Mouse (Mus musculus): Measurements from ENCODE around the gene Stk19.
A peak's percentile ranks its signal among the peaks of the same experiment; 100 is the strongest.

Gene Stk19

GRCm38 (mm10) chr17:34836856-34837221 is at the start of gene Stk19, which contains the start of gene Dxo:
TSS of gene Stk19 (minus strand) at chr17:34836945.
TSS of gene Dxo (plus strand) at chr17:34837019.
- no peaks in the 10 kb centered on the region for H3K9me3 ChIP-seq (ENCODE audit: low read length)
- H3K4me3 ChIP-seq (replicated peaks; ENCODE audit: low read length) = peak within 1 kb of the TSS; percentile 94
- TF ChIP-seq CTCF (conservative IDR thresholded peaks at IDR 0.05; ENCODE audit: low read length) = no peak
- TF ChIP-seq NANOG (IDR thresholded peaks at IDR 0.05; ENCODE audit: borderline replicate concordance, low read length) = no peak
- no peak for TF ChIP-seq POU5F1 (IDR thresholded peaks at IDR 0.05; ENCODE audit: borderline replicate concordance, low read length)
- H3K27me3 ChIP-seq (ENCODE audit: insufficient read depth, low read length) = no peaks in the 10 kb centered on the region
- H3K36me3 ChIP-seq (ENCODE audit: insufficient read depth, low read length) = peaks cover 69% of the 10 kb centered on the region
- peaks cover 45% of the 10 kb centered on the region for H3K4me1 ChIP-seq (replicated peaks; ENCODE audit: low read depth, low read length)

GRCm38 (mm10) chr17:34885615-34886014 is 48.9 kb upstream of the Stk19 start:
- TF ChIP-seq POU5F1 (IDR thresholded peaks at IDR 0.05; ENCODE audit: borderline replicate concordance, low read length) (no peak), NANOG (IDR thresholded peaks at IDR 0.05; ENCODE audit: borderline replicate concordance, low read length) (no peak), CTCF (conservative IDR thresholded peaks at IDR 0.05; ENCODE audit: low read length) (no peak)
- Histone ChIP-seq H3K27me3 (ENCODE audit: insufficient read depth, low read length) (peaks cover 6% of the 10 kb centered on the region), H3K9me3 (ENCODE audit: low read length) (no peaks in the 10 kb centered on the region), H3K36me3 (ENCODE audit: insufficient read depth, low read length) (no peaks in the 10 kb centered on the region), H3K4me3 (replicated peaks; ENCODE audit: low read length) (no peak overlapping the region), H3K4me1 (replicated peaks; ENCODE audit: low read depth, low read length) (peaks cover 29% of the 10 kb centered on the region)

GRCm38 (mm10) chr17:34884704-34885103 is 48.0 kb upstream of the Stk19 start:
- no peak for TF ChIP-seq NANOG (IDR thresholded peaks at IDR 0.05; ENCODE audit: borderline replicate concordance, low read length)
- TF ChIP-seq CTCF (conservative IDR thresholded peaks at IDR 0.05; ENCODE audit: low read length) = no peak
- TF ChIP-seq POU5F1 (IDR thresholded peaks at IDR 0.05; ENCODE audit: borderline replicate concordance, low read length) = no peak

GRCm38 (mm10) chr17:34883332-34883731 is 46.6 kb upstream of the Stk19 start:
- TF ChIP-seq NANOG (IDR thresholded peaks at IDR 0.05; ENCODE audit: borderline replicate concordance, low read length) = no peak
- TF ChIP-seq CTCF (conservative IDR thresholded peaks at IDR 0.05; ENCODE audit: low read length) = no peak
- TF ChIP-seq POU5F1 (IDR thresholded peaks at IDR 0.05; ENCODE audit: borderline replicate concordance, low read length) = no peak
- Histone ChIP-seq H3K9me3 (ENCODE audit: low read length) (no peaks in the 10 kb centered on the region), H3K36me3 (ENCODE audit: insufficient read depth, low read length) (no peaks in the 10 kb centered on the region), H3K4me1 (replicated peaks; ENCODE audit: low read depth, low read length) (peaks cover 41% of the 10 kb centered on the region), H3K4me3 (replicated peaks; ENCODE audit: low read length) (no peak overlapping the region), H3K27me3 (ENCODE audit: insufficient read depth, low read length) (peaks cover 6% of the 10 kb centered on the region)

More at GRCm38 (mm10) chr17:34884704-34885103, 48.0 kb upstream of the Stk19 start:
- no peaks in the 10 kb centered on the region for H3K36me3 ChIP-seq (ENCODE audit: insufficient read depth, low read length)
- H3K4me3 ChIP-seq (replicated peaks; ENCODE audit: low read length) = no peak overlapping the region
- peaks cover 29% of the 10 kb centered on the region for H3K4me1 ChIP-seq (replicated peaks; ENCODE audit: low read depth, low read length)
- no peaks in the 10 kb centered on the region for H3K9me3 ChIP-seq (ENCODE audit: low read length)
- peaks cover 6% of the 10 kb centered on the region for H3K27me3 ChIP-seq (ENCODE audit: insufficient read depth, low read length)

GRCm38 (mm10) chr17:34881683-34882310 is 45.1 kb upstream of the Stk19 start, which contains the start of gene Gm20547:
TSS of gene Gm20547 (minus strand) at chr17:34882042.
- peaks cover 6% of the 10 kb centered on the region for H3K27me3 ChIP-seq (ENCODE audit: insufficient read depth, low read length)
- H3K4me3 ChIP-seq (replicated peaks; ENCODE audit: low read length) = peak within 1 kb of the TSS; percentile 43
- H3K9me3 ChIP-seq (ENCODE audit: low read length) = no peaks in the 10 kb centered on the region
- H3K4me1 ChIP-seq (replicated peaks; ENCODE audit: low read depth, low read length) = peaks cover 46% of the 10 kb centered on the region
- no peaks in the 10 kb centered on the region for H3K36me3 ChIP-seq (ENCODE audit: insufficient read depth, low read length)
- TF ChIP-seq CTCF (conservative IDR thresholded peaks at IDR 0.05; ENCODE audit: low read length) (no peak), POU5F1 (IDR thresholded peaks at IDR 0.05; ENCODE audit: borderline replicate concordance, low read length) (no peak), NANOG (IDR thresholded peaks at IDR 0.05; ENCODE audit: borderline replicate concordance, low read length) (no peak)

GRCm38 (mm10) chr17:34881166-34881565 is 44.4 kb upstream of the Stk19 start:
- Histone ChIP-seq H3K4me3 (replicated peaks; ENCODE audit: low read length) (no peak overlapping the region), H3K36me3 (ENCODE audit: insufficient read depth, low read length) (no peaks in the 10 kb centered on the region), H3K27me3 (ENCODE audit: insufficient read depth, low read length) (peaks cover 6% of the 10 kb centered on the region), H3K9me3 (ENCODE audit: low read length) (no peaks in the 10 kb centered on the region), H3K4me1 (replicated peaks; ENCODE audit: low read depth, low read length) (peaks cover 46% of the 10 kb centered on the region)
- TF ChIP-seq CTCF (conservative IDR thresholded peaks at IDR 0.05; ENCODE audit: low read length) (no peak), NANOG (IDR thresholded peaks at IDR 0.05; ENCODE audit: borderline replicate concordance, low read length) (no peak), POU5F1 (IDR thresholded peaks at IDR 0.05; ENCODE audit: borderline replicate concordance, low read length) (no peak)

- no peak for TF ChIP-seq POU5F1 (IDR thresholded peaks at IDR 0.05; ENCODE audit: borderline replicate concordance, low read length)
- TF ChIP-seq NANOG (IDR thresholded peaks at IDR 0.05; ENCODE audit: borderline replicate concordance, low read length) = no peak
- no peak for TF ChIP-seq CTCF (conservative IDR thresholded peaks at IDR 0.05; ENCODE audit: low read length)
- Histone ChIP-seq H3K36me3 (ENCODE audit: insufficient read depth, low read length) (no peaks in the 10 kb centered on the region), H3K27me3 (ENCODE audit: insufficient read depth, low read length) (peaks cover 6% of the 10 kb centered on the region), H3K4me1 (replicated peaks; ENCODE audit: low read depth, low read length) (peaks cover 46% of the 10 kb centered on the region), H3K9me3 (ENCODE audit: low read length) (no peaks in the 10 kb centered on the region), H3K4me3 (replicated peaks; ENCODE audit: low read length) (peak within 1 kb of the TSS; percentile 57)
Observed at GRCm38 (mm10) chr17:34879336-34879879, 42.7 kb upstream of the Stk19 start, which contains the start of gene Zbtb12. TSS of gene Zbtb12 (plus strand) at chr17:34879483.

- Histone ChIP-seq H3K4me3 (replicated peaks; ENCODE audit: low read length) (no peak overlapping the region), H3K36me3 (ENCODE audit: insufficient read depth, low read length) (no peaks in the 10 kb centered on the region), H3K27me3 (ENCODE audit: insufficient read depth, low read length) (peaks cover 10% of the 10 kb centered on the region; the same call in 1 of the 2 replicates), H3K4me1 (replicated peaks; ENCODE audit: low read depth, low read length) (peaks cover 19% of the 10 kb centered on the region), H3K9me3 (ENCODE audit: low read length) (no peaks in the 10 kb centered on the region)
- TF ChIP-seq POU5F1 (IDR thresholded peaks at IDR 0.05; ENCODE audit: borderline replicate concordance, low read length) (no peak), NANOG (IDR thresholded peaks at IDR 0.05; ENCODE audit: borderline replicate concordance, low read length) (no peak), CTCF (conservative IDR thresholded peaks at IDR 0.05; ENCODE audit: low read length) (no peak)
Observed at GRCm38 (mm10) chr17:34874321-34874720, 37.6 kb upstream of the Stk19 start.

All from E14TG2a.4 (cell line).